Mouse (Mus musculus) MEL (cell line): ENCODE measurements around the gene Adprm. TPM values are rescaled to one million over a fixed set of nuclear protein-coding genes. Genes with fewer than 3 reads are reported as not detected.

ENCODE experiments used
- DNase-seq: peaks from one replicate; pipeline ENCODE4 v3.0.0; 2011; ENCODE audit warnings: low read depth, low spot score
- H3K27ac ChIP-seq: 2 replicates; pipeline ENCODE4 v1.5.1; 2012; ENCODE audit warnings: low read depth, mild to moderate bottlenecking, control low read depth, low read length, moderate library complexity; ENCODE audit not compliant: control insufficient read depth
- H3K27me3 ChIP-seq, 2 experiments: fragments of 150-350 bp in 1 of 2; sonication (generic) in 1 of 2; 2 replicates each; pipeline ENCODE4 v1.6.1; 2012; ENCODE audit warnings: low read length in 2 of 2, mild to moderate bottlenecking in 2 of 2, improper control_type of control experiment in 1 of 2, moderate library complexity in 1 of 2; ENCODE audit not compliant: insufficient read depth in 2 of 2, control insufficient read depth in 1 of 2
- H3K36me3 ChIP-seq, 2 experiments: 2 replicates each; pipeline ENCODE4 v1.6.1; 2012 to 2014; ENCODE audit warnings: low read length in 2 of 2, improper control_type of control experiment in 1 of 2, inconsistent platforms in 1 of 2, mild to moderate bottlenecking in 1 of 2; ENCODE audit not compliant: insufficient read depth in 2 of 2, control insufficient read depth in 1 of 2
- H3K4me1 ChIP-seq, 2 experiments: fragments of 150-350 bp in 1 of 2; sonication (generic) in 1 of 2; 2 replicates each; pipeline ENCODE4 v1.6.1; 2012; ENCODE audit warnings: low read length in 2 of 2, improper control_type of control experiment in 1 of 2, mild to moderate bottlenecking in 1 of 2; ENCODE audit not compliant: insufficient read depth in 2 of 2, control insufficient read depth in 1 of 2
- H3K4me3 ChIP-seq, 2 experiments: fragments of 150-350 bp in 1 of 2; sonication (generic) in 1 of 2; 2 replicates each; pipeline ENCODE4 v1.5.1; 2012; ENCODE audit warnings: low read depth in 2 of 2, low read length in 2 of 2, mild to moderate bottlenecking in 2 of 2, moderate library complexity in 2 of 2, control low read depth in 1 of 2, improper control_type of control experiment in 1 of 2; ENCODE audit not compliant: control insufficient read depth in 1 of 2, insufficient read depth in 1 of 2
- H3K79me2 ChIP-seq: 2 replicates; pipeline ENCODE4 v1.6.1; 2012; ENCODE audit warnings: mild to moderate bottlenecking, low read length, moderate library complexity; ENCODE audit not compliant: control insufficient read depth, poor library complexity, insufficient read depth
- H3K9ac ChIP-seq: 2 replicates; pipeline ENCODE4 v1.6.1; 2012; ENCODE audit warnings: low read depth, mild to moderate bottlenecking, control low read depth, low read length, moderate library complexity; ENCODE audit not compliant: control insufficient read depth, poor library complexity, severe bottlenecking
- H3K9me3 ChIP-seq: fragments of 150-350 bp; sonication (generic); replicated peaks from 2 replicates; pipeline ENCODE4 v1.6.1; 2012; ENCODE audit warnings: mild to moderate bottlenecking, low read length, improper control_type of control experiment, moderate library complexity; ENCODE audit not compliant: insufficient read depth
- BHLHE40 ChIP-seq: IDR thresholded peaks from 2 replicates; pipeline ENCODE4 v1.6.1; 2012; ENCODE audit warnings: low read depth, mild to moderate bottlenecking, inconsistent platforms, low read length, improper control_type of control experiment, borderline replicate concordance
- CTCF ChIP-seq, 3 experiments: IDR thresholded peaks in 2 of 3; conservative IDR thresholded peaks in 1 of 3; 2 replicates each; pipeline ENCODE4 v1.5.1; 2011 to 2012; ENCODE audit warnings: low read length in 3 of 3, low read depth in 2 of 3, mild to moderate bottlenecking in 2 of 3, improper control_type of control experiment in 1 of 3, inconsistent platforms in 1 of 3, mixed read lengths in 1 of 3, moderate library complexity in 1 of 3; ENCODE audit not compliant: control insufficient read depth in 1 of 3, insufficient read depth in 1 of 3, poor library complexity in 1 of 3, severe bottlenecking in 1 of 3
- E2F4 ChIP-seq: IDR thresholded peaks from 2 replicates; pipeline ENCODE4 v1.6.1; 2011; ENCODE audit warnings: low read depth, low read length, improper control_type of control experiment, borderline replicate concordance
- ELF1 ChIP-seq: IDR thresholded peaks from 2 replicates; pipeline ENCODE4 v1.6.1; 2014; ENCODE audit warnings: low read depth, mild to moderate bottlenecking, inconsistent platforms, low read length, improper control_type of control experiment, moderate library complexity
- HCFC1 ChIP-seq: IDR thresholded peaks from 2 replicates; pipeline ENCODE4 v1.6.1; 2012; ENCODE audit warnings: low read depth, mild to moderate bottlenecking, inconsistent platforms, low read length, improper control_type of control experiment, moderate library complexity
- MAX ChIP-seq: IDR thresholded peaks from 2 replicates; pipeline ENCODE4 v1.6.1; 2011; ENCODE audit warnings: low read length, improper control_type of control experiment
- MAZ ChIP-seq: IDR thresholded peaks from 2 replicates; pipeline ENCODE4 v1.6.1; 2012; ENCODE audit warnings: low read depth, mild to moderate bottlenecking, inconsistent platforms, low read length, improper control_type of control experiment
- MEF2A ChIP-seq: IDR thresholded peaks from 2 replicates; pipeline ENCODE4 v1.6.1; 2014; ENCODE audit warnings: low read depth, mild to moderate bottlenecking, inconsistent platforms, low read length, improper control_type of control experiment; ENCODE audit not compliant: poor library complexity, insufficient replicate concordance, severe bottlenecking; ENCODE audit errors: extremely low read depth
- MXI1 ChIP-seq: IDR thresholded peaks from 2 replicates; pipeline ENCODE4 v1.6.1; 2011; ENCODE audit warnings: mild to moderate bottlenecking, low read depth, low read length, improper control_type of control experiment
- MYB ChIP-seq: IDR thresholded peaks from 2 replicates; pipeline ENCODE4 v1.6.1; 2011; ENCODE audit warnings: mild to moderate bottlenecking, low read depth, low read length, improper control_type of control experiment
- MYC ChIP-seq: IDR thresholded peaks from 2 replicates; pipeline ENCODE4 v1.6.1; 2011; ENCODE audit warnings: low read depth, mild to moderate bottlenecking, low read length, improper control_type of control experiment, moderate library complexity
- NELFE ChIP-seq: IDR thresholded peaks from 2 replicates; pipeline ENCODE4 v1.6.1; 2011; ENCODE audit warnings: low read depth, low read length, improper control_type of control experiment
- POLR2A ChIP-seq, 2 experiments: IDR thresholded peaks; 2 replicates each; pipeline ENCODE4 v1.6.1; 2011 to 2012; ENCODE audit warnings: low read length in 2 of 2, mild to moderate bottlenecking in 2 of 2, control low read depth in 1 of 2, improper control_type of control experiment in 1 of 2, low read depth in 1 of 2, moderate library complexity in 1 of 2; ENCODE audit not compliant: control insufficient read depth in 1 of 2, insufficient read depth in 1 of 2, poor library complexity in 1 of 2
- RAD21 ChIP-seq: IDR thresholded peaks from 2 replicates; pipeline ENCODE4 v1.6.1; 2011; ENCODE audit warnings: mild to moderate bottlenecking, low read depth, low read length, improper control_type of control experiment
- RCOR1 ChIP-seq: IDR thresholded peaks from 2 replicates; pipeline ENCODE4 v1.6.1; 2012; ENCODE audit warnings: low read depth, mild to moderate bottlenecking, inconsistent platforms, low read length, improper control_type of control experiment
- SIN3A ChIP-seq: IDR thresholded peaks from 2 replicates; pipeline ENCODE4 v1.6.1; 2012; ENCODE audit warnings: low read length, improper control_type of control experiment, inconsistent platforms
- SMC3 ChIP-seq: IDR thresholded peaks from 2 replicates; pipeline ENCODE4 v1.6.1; 2011; ENCODE audit warnings: low read depth, low read length, improper control_type of control experiment
- TAL1 ChIP-seq: IDR thresholded peaks from 2 replicates; pipeline ENCODE4 v1.6.1; 2012; ENCODE audit warnings: mild to moderate bottlenecking, inconsistent platforms, low read length, moderate library complexity, mixed read lengths
- TBP ChIP-seq: IDR thresholded peaks from 2 replicates; pipeline ENCODE4 v1.8.0; 2011; ENCODE audit warnings: low read depth, low read length, improper control_type of control experiment
- USF1 ChIP-seq: IDR thresholded peaks from 2 replicates; pipeline ENCODE4 v1.6.1; 2014; ENCODE audit warnings: low read depth, mild to moderate bottlenecking, inconsistent platforms, low read length, improper control_type of control experiment, moderate library complexity
- ZC3H11A ChIP-seq: IDR thresholded peaks from 2 replicates; pipeline ENCODE4 v1.6.1; 2012; ENCODE audit warnings: low read depth, mild to moderate bottlenecking, inconsistent platforms, low read length, improper control_type of control experiment
- ZMIZ1 ChIP-seq: IDR thresholded peaks from 2 replicates; pipeline ENCODE4 v1.6.1; 2012; ENCODE audit warnings: low read depth, mild to moderate bottlenecking, inconsistent platforms, low read length, improper control_type of control experiment, moderate library complexity
- polyA plus RNA-seq, 2 experiments: library from polyadenylated mRNA; stranded (reverse) in 1 of 2; unstranded in 1 of 2; fragments of >175 nt in 1 of 2; fragments of >200 nt in 1 of 2; gene quantifications; 2 replicates each; pipeline versions ENCODE4 v1.2.1 to v1.2.4; 2012; ENCODE audit warnings: low replicate concordance in 2 of 2, low read depth in 1 of 2; ENCODE audit not compliant: insufficient read length in 2 of 2, insufficient read depth in 1 of 2, missing spikeins in 1 of 2
- total RNA-seq: library from RNA; depleted of rRNA; stranded (reverse); fragments of 300-350 nt; gene quantifications from 2 replicates; pipeline ENCODE4 v1.2.3, GENCODE M21; 2012

The Adprm gene
- total and polyA plus RNA-seq, 3 experiments, result 19.7 to 531 (median 23.0) TPM

DNA sequence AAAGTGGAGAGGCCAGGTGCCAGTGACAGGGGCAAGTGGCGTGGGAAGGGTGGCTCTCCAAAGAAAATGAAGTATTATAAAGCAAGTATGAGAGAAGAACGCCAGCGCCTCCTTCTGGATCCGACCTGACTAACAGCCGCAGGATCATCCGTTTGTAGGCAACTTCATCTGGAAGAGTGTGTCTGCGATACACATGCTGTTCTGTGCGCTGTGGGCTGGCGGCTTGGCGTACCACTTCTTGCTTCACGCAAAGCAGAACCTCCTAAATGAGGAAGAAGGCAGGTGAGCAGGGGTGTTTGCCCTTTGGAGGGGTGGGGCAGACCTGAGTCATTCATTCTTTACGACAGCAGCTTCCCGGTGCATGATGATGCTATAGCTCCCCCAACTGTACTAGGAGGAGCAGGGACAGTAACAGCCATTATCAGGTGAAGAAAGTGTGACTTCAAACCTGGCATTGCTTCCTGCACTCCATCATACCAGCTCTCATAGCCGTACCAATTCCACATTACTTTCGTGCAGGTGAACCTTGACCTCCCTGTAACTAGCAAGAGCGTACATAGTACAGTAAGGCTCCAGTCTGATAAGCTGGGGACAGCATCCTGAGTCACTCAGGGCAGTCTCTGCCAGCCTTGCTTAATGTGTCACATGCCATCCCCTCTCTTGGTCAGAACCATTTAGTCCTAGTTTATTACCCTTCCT, 21.3 kb downstream of the Adprm start:
- Histone ChIP-seq H3K27ac (no peak overlapping the region), H3K36me3 (no peaks in the 10 kb centered on the region), H3K27me3 (no peaks in the 10 kb centered on the region), H3K9me3 (no peaks in the 10 kb centered on the region), H3K79me2 (no peaks in the 10 kb centered on the region), H3K4me1 (no peaks in the 10 kb centered on the region), H3K4me3 (no peak overlapping the region), H3K9ac (no peak overlapping the region)
- TF ChIP-seq SMC3, result 0 out of 2 replicates have a peak, but pooled peaks have one; percentile 9
- TF ChIP-seq MYB, result no peak
- peak in 2 of 3 experiments; percentile 37 to 49; a peak in 5 of 6 replicates for TF ChIP-seq CTCF (IDR thresholded peaks at IDR 0.05 in 2 of 3, conservative IDR thresholded peaks at IDR 0.05 in 1 of 3; ENCODE audit: control insufficient read depth in 1 of 3, insufficient read depth in 1 of 3, low read depth in 2 of 3, low read length in 3 of 3, poor library complexity in 1 of 3, severe bottlenecking in 1 of 3)
- DNase-seq, result peak; percentile 39

DNA sequence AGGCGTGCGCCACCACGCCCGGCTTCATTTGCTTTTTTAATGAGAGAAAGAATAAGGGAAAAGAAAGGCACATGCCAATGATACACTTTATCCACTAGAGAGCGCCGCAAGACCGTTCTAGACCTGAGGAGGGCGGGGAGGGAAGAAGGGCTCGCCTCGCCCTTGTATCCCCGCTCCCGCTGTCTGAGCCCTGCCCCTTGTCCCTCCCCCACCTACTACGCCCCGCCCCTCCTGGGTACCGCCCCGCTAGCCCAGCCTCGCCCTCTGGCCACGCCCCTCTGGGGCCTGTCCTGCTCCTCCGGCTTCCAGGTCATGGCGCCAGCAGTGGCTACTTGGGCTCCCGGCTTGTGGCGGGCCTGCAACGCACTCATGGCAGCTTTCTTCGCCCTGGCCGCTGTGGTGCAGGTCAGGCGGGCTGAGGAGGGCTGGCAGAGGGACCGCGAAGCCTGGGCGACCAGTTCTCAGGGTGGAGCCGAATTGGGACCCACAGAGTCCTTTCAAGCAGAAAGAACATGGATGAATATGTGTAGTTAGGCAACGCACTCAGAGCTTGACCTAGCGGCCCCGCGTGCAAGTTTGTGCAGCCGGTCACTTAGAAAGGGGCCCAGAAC, 27.4 kb downstream of the Adprm start, which contains the start of gene Tmem220:
TSS of gene Tmem220 (plus strand) at position 288 of the 611 bp plus-strand sequence.
- H3K27me3 ChIP-seq, result no peaks in the 10 kb centered on the region
- H3K4me1 ChIP-seq, result peaks cover 5 to 20% of the 10 kb centered on the region in 2 experiments; a peak in 3 of 4 replicates
- peak within 1 kb of the TSS; percentile 41 for H3K27ac ChIP-seq
- H3K9ac ChIP-seq, result peak within 1 kb of the TSS; percentile 92
- no peaks in the 10 kb centered on the region; the same call in 1 of the 2 replicates for H3K79me2 ChIP-seq
- TF ChIP-seq HCFC1 (peak; percentile 54), NELFE (peak; percentile 76), MXI1 (peak; percentile 95), CTCF (IDR thresholded peaks at IDR 0.05 in 2 of 3, conservative IDR thresholded peaks at IDR 0.05 in 1 of 3; ENCODE audit: control insufficient read depth in 1 of 3, insufficient read depth in 1 of 3, low read depth in 2 of 3, low read length in 3 of 3, poor library complexity in 1 of 3, severe bottlenecking in 1 of 3) (peak; percentile 50 to 86 (median 81)), ELF1 (0 out of 2 replicates have a peak, but pooled peaks have one; percentile 6), RAD21 (peak; percentile 91), SMC3 (peak; percentile 78), MAX (peak; percentile 79), MAZ (peak; percentile 81; the same call in 1 of the 2 replicates), SIN3A (peak; percentile 91; the same call in 1 of the 2 replicates), E2F4 (0 out of 2 replicates have a peak, but pooled peaks have one; percentile 5), USF1 (peak; percentile 46), POLR2A (IDR thresholded peaks at IDR 0.05; ENCODE audit: control insufficient read depth in 1 of 2, insufficient read depth in 1 of 2, low read depth in 1 of 2, low read length in 2 of 2, poor library complexity in 1 of 2) (peak; percentile 76 to 87), MYC (peak; percentile 92), BHLHE40 (peak; percentile 56; the same call in 1 of the 2 replicates), RCOR1 (no peak), TAL1 (no peak), ZMIZ1 (no peak; the same call in 1 of the 2 replicates), TBP (peak; percentile 90), MEF2A (no peak), ZC3H11A (peak; percentile 68)
- H3K36me3 ChIP-seq, result peaks cover 0 to 20% of the 10 kb centered on the region in 2 experiments; a peak in 2 of 4 replicates
- peak within 1 kb of the TSS; percentile 79 to 94 for H3K4me3 ChIP-seq
- DNase-seq, result peak; percentile 98
- no peaks in the 10 kb centered on the region for H3K9me3 ChIP-seq
